Mouse (Mus musculus): Measurements from ENCODE around the gene Wipi1. TPM values are rescaled to one million over a fixed set of nuclear protein-coding genes. Genes with fewer than 3 reads are reported as not detected.

Gene Wipi1
- polyA plus RNA-seq, 1 experiment from 2014 or later: 16.7 TPM

GRCm38 (mm10) chr11:109591511-109591910 is 20.3 kb downstream of the Wipi1 start:
- ATAC-seq (ENCODE audit: low FRiP score): no peak
- Histone ChIP-seq H3K9me3 (replicated peaks) (no peaks in the 10 kb centered on the region), H3K4me2 (no peak overlapping the region), H3K9ac (replicated peaks) (no peak overlapping the region), H3K27me3 (replicated peaks) (no peaks in the 10 kb centered on the region), H3K4me3 (replicated peaks) (no peak overlapping the region), H3K36me3 (no peaks in the 10 kb centered on the region), H3K27ac (replicated peaks) (no peak overlapping the region), H3K4me1 (no peaks in the 10 kb centered on the region)
- 93% methylated on average over 4 of the region's 4 CpGs for WGBS

- Histone ChIP-seq H3K27ac (replicated peaks) (no peak overlapping the region), H3K9me3 (replicated peaks) (no peaks in the 10 kb centered on the region), H3K4me1 (no peaks in the 10 kb centered on the region), H3K9ac (replicated peaks) (no peak overlapping the region), H3K4me2 (no peak overlapping the region), H3K36me3 (no peaks in the 10 kb centered on the region), H3K27me3 (replicated peaks) (no peaks in the 10 kb centered on the region), H3K4me3 (replicated peaks) (no peak overlapping the region)
- 90% methylated on average over 8 of the region's 8 CpGs for WGBS
- ATAC-seq (ENCODE audit: low FRiP score): no peak
These were observed 21.8 kb downstream of the Wipi1 start for GRCm38 (mm10) chr11:109590012-109590411.

- Histone ChIP-seq H3K4me2 (no peak overlapping the region), H3K9ac (replicated peaks) (no peak overlapping the region), H3K9me3 (replicated peaks) (no peaks in the 10 kb centered on the region), H3K4me3 (replicated peaks) (no peak overlapping the region), H3K36me3 (no peaks in the 10 kb centered on the region), H3K27ac (replicated peaks) (no peak overlapping the region), H3K4me1 (no peaks in the 10 kb centered on the region), H3K27me3 (replicated peaks) (no peaks in the 10 kb centered on the region)
- ATAC-seq (ENCODE audit: low FRiP score): no peak
- 77% methylated on average over 15 of the region's 15 CpGs for WGBS
These were observed 24.0 kb downstream of the Wipi1 start for GRCm38 (mm10) chr11:109587638-109588374.

- 0 out of 2 replicates have a peak, but pooled peaks cover 2% of the 10 kb centered on the region for H3K36me3 ChIP-seq
- no peak overlapping the region for H3K9ac ChIP-seq (replicated peaks)
- no peaks in the 10 kb centered on the region for H3K9me3 ChIP-seq (replicated peaks)
- no peak overlapping the region for H3K4me3 ChIP-seq (replicated peaks)
- H3K4me1 ChIP-seq: no peaks in the 10 kb centered on the region
- no peak for ATAC-seq (ENCODE audit: low FRiP score)
- H3K27me3 ChIP-seq (replicated peaks): no peaks in the 10 kb centered on the region
- no peak overlapping the region for H3K4me2 ChIP-seq
- 74% methylated on average over 13 of the region's 13 CpGs for WGBS
- H3K27ac ChIP-seq (replicated peaks): no peak overlapping the region
These were observed 24.7 kb downstream of the Wipi1 start for GRCm38 (mm10) chr11:109587019-109587418.

- H3K27ac ChIP-seq (replicated peaks): no peak overlapping the region
- no peak overlapping the region for H3K4me3 ChIP-seq (replicated peaks)
- H3K4me1 ChIP-seq: no peaks in the 10 kb centered on the region
- no peak for ATAC-seq (ENCODE audit: low FRiP score)
- H3K4me2 ChIP-seq: no peak overlapping the region
- 0 out of 2 replicates have a peak, but pooled peaks cover 3% of the 10 kb centered on the region for H3K36me3 ChIP-seq
- no peak overlapping the region for H3K9ac ChIP-seq (replicated peaks)
- H3K9me3 ChIP-seq (replicated peaks): no peaks in the 10 kb centered on the region
- H3K27me3 ChIP-seq (replicated peaks): no peaks in the 10 kb centered on the region
- WGBS: 87% methylated on average over 2 of the region's 2 CpGs
These were observed 25.3 kb downstream of the Wipi1 start for GRCm38 (mm10) chr11:109586424-109586823.

- no peak overlapping the region for H3K4me2 ChIP-seq
- no peaks in the 10 kb centered on the region for H3K4me1 ChIP-seq
- ATAC-seq (ENCODE audit: low FRiP score): peak; percentile 59; the same call in 1 of the 2 replicates
- H3K9me3 ChIP-seq (replicated peaks): no peaks in the 10 kb centered on the region
- no peaks in the 10 kb centered on the region for H3K27me3 ChIP-seq (replicated peaks)
- H3K27ac ChIP-seq (replicated peaks): no peak overlapping the region
- H3K9ac ChIP-seq (replicated peaks): no peak overlapping the region
- 47% methylated on average over 11 of the region's 11 CpGs for WGBS
- 0 out of 2 replicates have a peak, but pooled peaks cover 3% of the 10 kb centered on the region for H3K36me3 ChIP-seq
- no peak overlapping the region for H3K4me3 ChIP-seq (replicated peaks)
These were observed 26.7 kb downstream of the Wipi1 start for GRCm38 (mm10) chr11:109584843-109585713.

GRCm38 (mm10) chr11:109583986-109584385 is 27.8 kb downstream of the Wipi1 start:
- no peak overlapping the region for H3K4me2 ChIP-seq
- no peak for ATAC-seq (ENCODE audit: low FRiP score)
- H3K36me3 ChIP-seq: 0 out of 2 replicates have a peak, but pooled peaks cover 3% of the 10 kb centered on the region
- H3K27me3 ChIP-seq (replicated peaks): no peaks in the 10 kb centered on the region
- WGBS: 80% methylated on average over 14 of the region's 14 CpGs
- no peak overlapping the region for H3K9ac ChIP-seq (replicated peaks)
- H3K4me3 ChIP-seq (replicated peaks): no peak overlapping the region
- no peak overlapping the region for H3K27ac ChIP-seq (replicated peaks)
- no peaks in the 10 kb centered on the region for H3K9me3 ChIP-seq (replicated peaks)
- H3K4me1 ChIP-seq: no peaks in the 10 kb centered on the region

GRCm38 (mm10) chr11:109579999-109580398 is 31.8 kb downstream of the Wipi1 start:
- H3K36me3 ChIP-seq: 0 out of 2 replicates have a peak, but pooled peaks cover 3% of the 10 kb centered on the region
- no peaks in the 10 kb centered on the region for H3K4me1 ChIP-seq
- no peaks in the 10 kb centered on the region for H3K9me3 ChIP-seq (replicated peaks)
- no peak for ATAC-seq (ENCODE audit: low FRiP score)
- H3K27me3 ChIP-seq (replicated peaks): no peaks in the 10 kb centered on the region
- H3K9ac ChIP-seq (replicated peaks): no peak overlapping the region
- H3K27ac ChIP-seq (replicated peaks): no peak overlapping the region
- no peak overlapping the region for H3K4me3 ChIP-seq (replicated peaks)
- no peak overlapping the region for H3K4me2 ChIP-seq
- 79% methylated on average over 9 of the region's 9 CpGs for WGBS

GRCm38 (mm10) chr11:109578536-109578935 is 33.2 kb downstream of the Wipi1 start:
- 0 out of 2 replicates have a peak, but pooled peaks cover 3% of the 10 kb centered on the region for H3K36me3 ChIP-seq
- no peaks in the 10 kb centered on the region for H3K9me3 ChIP-seq (replicated peaks)
- 76% methylated on average over 3 of the region's 3 CpGs for WGBS
- H3K27me3 ChIP-seq (replicated peaks): no peaks in the 10 kb centered on the region
- no peak overlapping the region for H3K27ac ChIP-seq (replicated peaks)
- no peak overlapping the region for H3K9ac ChIP-seq (replicated peaks)
- no peak overlapping the region for H3K4me2 ChIP-seq
- no peak for ATAC-seq (ENCODE audit: low FRiP score)
- H3K4me3 ChIP-seq (replicated peaks): no peak overlapping the region
- H3K4me1 ChIP-seq: no peaks in the 10 kb centered on the region

GRCm38 (mm10) chr11:109575832-109576231 is 35.9 kb downstream of the Wipi1 start:
- Histone ChIP-seq H3K9ac (replicated peaks) (no peak overlapping the region), H3K4me2 (no peak overlapping the region), H3K4me1 (no peaks in the 10 kb centered on the region), H3K27me3 (replicated peaks) (no peaks in the 10 kb centered on the region), H3K4me3 (replicated peaks) (no peak overlapping the region), H3K9me3 (replicated peaks) (no peaks in the 10 kb centered on the region), H3K27ac (replicated peaks) (no peak overlapping the region), H3K36me3 (no peaks in the 10 kb centered on the region)
- no peak for ATAC-seq (ENCODE audit: low FRiP score)
- WGBS: 85% methylated on average over 6 of the region's 6 CpGs

- H3K4me1 ChIP-seq: no peaks in the 10 kb centered on the region
- no peaks in the 10 kb centered on the region for H3K27me3 ChIP-seq (replicated peaks)
- H3K4me3 ChIP-seq (replicated peaks): no peak overlapping the region
- H3K9me3 ChIP-seq (replicated peaks): no peaks in the 10 kb centered on the region
- no peak overlapping the region for H3K9ac ChIP-seq (replicated peaks)
- H3K36me3 ChIP-seq: no peaks in the 10 kb centered on the region
- no peak overlapping the region for H3K4me2 ChIP-seq
- 91% methylated on average over 2 of the region's 2 CpGs for WGBS
- no peak for ATAC-seq (ENCODE audit: low FRiP score)
- H3K27ac ChIP-seq (replicated peaks): no peak overlapping the region
These were observed 37.2 kb downstream of the Wipi1 start for GRCm38 (mm10) chr11:109574604-109575003.

- H3K36me3 ChIP-seq: no peaks in the 10 kb centered on the region
- no peak for ATAC-seq (ENCODE audit: low FRiP score)
- no peak overlapping the region for H3K4me3 ChIP-seq (replicated peaks)
- H3K4me1 ChIP-seq: no peaks in the 10 kb centered on the region
- no peak overlapping the region for H3K4me2 ChIP-seq
- no peak overlapping the region for H3K9ac ChIP-seq (replicated peaks)
- H3K9me3 ChIP-seq (replicated peaks): no peaks in the 10 kb centered on the region
- no peaks in the 10 kb centered on the region for H3K27me3 ChIP-seq (replicated peaks)
- H3K27ac ChIP-seq (replicated peaks): no peak overlapping the region
- WGBS: 90% methylated on average over 11 of the region's 11 CpGs
These were observed 39.7 kb downstream of the Wipi1 start for GRCm38 (mm10) chr11:109572051-109572450.
